Mouse (Mus musculus) B cell, adult (primary cell): ENCODE data around the gene Cnga3. TPM values are rescaled to one million over a fixed set of nuclear protein-coding genes. Genes with fewer than 3 reads are reported as not detected.

Experiments used
- total RNA-seq: library from RNA; stranded (reverse); gene quantifications from 4 replicates; pipeline ENCODE4 v1.2.4, GENCODE M21; 2023; ENCODE audit not compliant: inconsistent age

Cnga3 gene
- total RNA-seq = not detected in 4 replicates

DNA sequence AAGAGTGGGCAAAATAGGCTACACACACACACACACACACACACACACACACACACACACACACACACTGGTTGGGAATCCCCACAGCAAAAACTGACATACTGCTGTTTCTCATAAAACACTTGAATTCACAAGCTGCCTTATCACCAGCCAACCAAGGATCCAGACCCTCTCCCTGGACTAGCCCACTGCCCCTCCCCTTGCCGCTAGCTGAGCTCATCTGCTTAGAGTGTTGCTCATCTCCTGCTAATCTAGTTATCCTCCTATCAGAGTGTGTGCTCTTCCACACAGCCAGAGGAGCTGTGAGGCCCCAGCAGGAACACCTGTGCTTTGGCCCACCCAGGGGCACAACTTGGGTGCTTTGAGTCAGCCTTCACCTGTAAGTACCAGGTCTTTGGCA is at the start of gene Cnga3:
TSS of gene Cnga3 (plus strand) at position 291 of the 400 bp plus-strand sequence.

DNA sequence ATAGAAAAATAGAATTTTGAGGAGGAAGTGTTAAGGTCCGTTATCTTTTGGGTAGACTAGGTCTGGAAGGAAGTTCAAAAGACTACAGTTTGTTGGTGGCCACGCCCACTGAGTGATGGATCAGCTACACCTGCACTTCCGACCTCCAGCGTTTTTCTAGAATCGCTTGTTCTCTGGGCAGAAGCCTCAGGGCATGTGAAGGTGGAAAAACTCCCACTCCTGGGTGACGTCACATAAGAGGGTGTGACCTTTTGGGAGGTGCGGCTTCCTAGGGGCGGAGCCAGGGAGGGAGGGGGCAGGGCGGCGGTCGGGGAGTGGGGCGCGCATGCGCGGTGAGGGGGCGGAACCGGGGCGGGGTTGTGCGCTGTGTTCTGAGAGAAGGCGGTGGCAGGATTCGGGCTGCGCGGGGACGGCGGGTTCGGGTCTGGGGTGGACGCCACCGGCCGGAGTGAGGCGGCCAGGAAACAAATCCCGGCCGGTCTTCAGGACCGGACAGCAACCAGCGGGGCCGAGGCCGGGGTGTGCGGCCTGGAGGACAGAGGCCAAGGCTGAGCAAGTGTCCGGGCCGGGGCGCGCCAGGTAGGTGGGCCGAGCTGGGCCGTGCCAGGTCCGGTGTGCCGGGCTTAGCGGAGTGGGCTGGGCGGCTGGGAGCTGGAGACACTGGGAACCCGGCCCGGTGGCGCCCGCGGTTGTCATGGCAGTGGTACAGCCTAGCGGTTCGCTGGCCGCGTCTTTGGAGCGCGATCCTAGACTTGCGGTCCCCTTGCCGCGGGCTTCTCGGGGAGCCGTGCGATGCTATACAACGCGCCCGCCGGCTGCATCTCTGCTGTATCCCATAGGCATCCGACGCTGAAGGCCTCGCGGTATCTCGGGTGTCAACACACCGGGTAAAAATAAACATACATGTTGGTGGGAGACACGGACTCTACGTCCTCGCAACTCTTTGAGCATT is 85.6 kb downstream of the Cnga3 start, which contains the start of gene Inpp4a:
TSS of gene Inpp4a (plus strand) at position 326 of the 952 bp plus-strand sequence.

Other genes starting within 250 kb of the Cnga3 start
- gene Vwa3b, start 187.8 kb upstream of the Cnga3 start, total RNA-seq = 0.80 TPM in 1 of 4 replicates, not detected in the others
- gene Inpp4a, start 85.4 kb downstream of the Cnga3 start, total RNA-seq = 27.9 to 32.1 TPM (median 29.9 TPM) in 4 replicates
- 38.9 to 41.6 TPM (median 40.7 TPM) in 4 replicates for gene Coa5, start 215.7 kb downstream of the Cnga3 start, total RNA-seq
- gene Unc50, start 215.7 kb downstream of the Cnga3 start, total RNA-seq = 38.9 to 44.8 TPM (median 41.9 TPM) in 4 replicates